Comparison of ENCODE assay signal across 12 mouse cellular contexts in the genomic region with DNA sequence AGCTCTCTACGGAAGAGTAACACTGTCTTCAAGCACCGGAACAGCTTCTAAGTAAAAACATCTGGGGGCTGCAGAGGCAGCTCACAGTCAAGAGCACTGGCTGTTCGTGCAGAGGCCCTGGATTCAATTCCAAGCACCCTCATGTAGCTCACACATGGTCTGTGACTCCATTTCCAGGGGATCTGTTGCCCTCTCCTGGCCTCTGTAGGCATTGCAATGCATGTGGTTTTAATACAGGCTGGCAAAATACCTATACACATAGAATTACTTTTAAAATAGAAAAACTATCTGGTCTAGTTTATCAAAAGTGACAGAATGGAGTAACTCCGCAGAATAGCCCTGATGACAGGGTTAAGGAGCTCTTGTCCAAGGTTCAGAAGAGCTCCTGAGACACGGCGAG. TPM values are rescaled to one million over a fixed set of nuclear protein-coding genes. Genes with fewer than 3 reads are reported as not detected.
DNase-seq lines count a peak whose midpoint lies in the region; ATAC-seq and TF ChIP-seq lines count a peak whose summit lies in the region.
"Had no signal": no experiment of that assay in that cellular context is flagged by ENCODE, and none has a peak within 500 bp of the region (broad histone marks: within the 10 kb centered on the region; RNA-seq: fewer than 3 reads in every experiment).

No protein-coding gene starts in this region.

- WGBS in heart, embryonic 12.5 days: 88% methylated on average over 6 of the region's 6 CpGs

- peak; percentile 17; the same call in 1 of the 2 replicates for TF ChIP-seq CTCF in testis, adult 2 months (IDR thresholded peaks at IDR 0.05; ENCODE audit: control insufficient read depth, insufficient read depth, insufficient replicate concordance, low read depth, low read length)

- no peak overlapping the region for H3K4me2 ChIP-seq in heart, embryonic 12.5 days
- H3K4me2 ChIP-seq: forebrain, embryonic 13.5 days; heart, embryonic 15.5 days had no signal

- H3K9me3 ChIP-seq in heart, embryonic 12.5 days (replicated peaks): peaks cover 6% of the 10 kb centered on the region; the same call in 1 of the 2 replicates
- H3K9me3 ChIP-seq: heart, embryonic 15.5 days had no signal

- H3K4me1 ChIP-seq in heart, embryonic 12.5 days (replicated peaks): no peaks in the 10 kb centered on the region
- H3K4me1 ChIP-seq in testis, adult 2 months (ENCODE audit: control insufficient read depth, insufficient read depth, low read length): no peaks in the 10 kb centered on the region
- H3K4me1 ChIP-seq: forebrain, embryonic 13.5 days; heart, embryonic 15.5 days had no signal

- no peak overlapping the region for H3K4me3 ChIP-seq in heart, embryonic 12.5 days
- H3K4me3 ChIP-seq in testis, adult 2 months (ENCODE audit: control insufficient read depth, low read depth, low read length): no peak overlapping the region
- H3K4me3 ChIP-seq: forebrain, embryonic 13.5 days; heart, embryonic 15.5 days had no signal

- DNase-seq in heart, postnatal 4 days: peak; percentile 24
- no peak for DNase-seq in testis, postnatal 10 days (ENCODE audit: low spot score)
- peak; percentile 38 for DNase-seq in adipocyte (ENCODE audit: low spot score)
- peak; percentile 31 to 42 for DNase-seq in thymus, postnatal 36 days
- DNase-seq in embryo, embryonic 11 days: no peak
- DNase-seq in left cerebral cortex, adult 8-10 months (ENCODE audit: low spot score in 2 of 2): no peak
- DNase-seq: kidney, adult 9 months had no signal

- H3K9ac ChIP-seq in heart, embryonic 12.5 days: no peak overlapping the region
- H3K9ac ChIP-seq: forebrain, embryonic 13.5 days; heart, embryonic 15.5 days had no signal

- no peaks in the 10 kb centered on the region for H3K27me3 ChIP-seq in heart, embryonic 12.5 days (replicated peaks)
- H3K27me3 ChIP-seq in testis, adult 2 months (ENCODE audit: control insufficient read depth, insufficient read depth, low read length): no peaks in the 10 kb centered on the region
- H3K27me3 ChIP-seq: forebrain, embryonic 13.5 days; heart, embryonic 15.5 days had no signal

- TF ChIP-seq POLR2A in testis, adult 2 months (IDR thresholded peaks at IDR 0.05; ENCODE audit: control insufficient read depth, low read depth, low read length): no peak

- no peak overlapping the region for H3K27ac ChIP-seq in heart, embryonic 12.5 days (ENCODE audit: poor library complexity, severe bottlenecking)
- no peak overlapping the region for H3K27ac ChIP-seq in testis, adult 2 months (ENCODE audit: control insufficient read depth, insufficient read depth, low read depth, low read length)
- H3K27ac ChIP-seq: forebrain, embryonic 13.5 days; heart, embryonic 15.5 days had no signal

- no peak for ATAC-seq in heart, embryonic 12.5 days (ENCODE audit: insufficient number of reproducible peaks, low FRiP score)
- ATAC-seq: forebrain, embryonic 13.5 days; midbrain, embryonic 16.5 days had no signal

- H3K36me3 ChIP-seq in heart, embryonic 12.5 days: peaks cover 77% of the 10 kb centered on the region
- H3K36me3 ChIP-seq in testis, adult 2 months (ENCODE audit: control insufficient read depth, insufficient read depth, low read length): peaks cover 2% of the 10 kb centered on the region

RNA-seq across cellular contexts. Expression of gene Katnal1, which starts 49.9 kb away (rescaled TPM):
- 10 to 100 TPM in 1 of 2 experiments, 1 to 10 TPM in 1; 9.6 to 11.0 TPM for total RNA-seq in heart, postnatal 4 days (2021)
- polyA plus RNA-seq in heart, embryonic 12.5 days (2016; fragmentation: Nextera tagmentation; extraction: Ambion mirVana): 17.1 and 19.2 TPM in 2 replicates
- polyA plus RNA-seq in testis, adult 2 months (2012; rRNA removed): 47.1 and 48.3 TPM in 2 replicates
- 10 to 100 TPM; 64.2 to 80.1 (median 70.7) TPM for total RNA-seq in left cerebral cortex, adult 8-10 months (2022)

Comparison
In these comparisons a context has a peak if more than half of its experiments do, and no peak if none do; other contexts are left out.
1. DNase-seq: peak in heart, postnatal 4 days (single experiment), adipocyte (single experiment) and thymus, postnatal 36 days (2 of 2); none in testis, postnatal 10 days (single experiment), embryo, embryonic 11 days (single experiment) and left cerebral cortex, adult 8-10 months (0 of 2).
2. RNA of gene Katnal1, which starts 49.9 kb away (total RNA-seq): 64.2 to 80.1 TPM in left cerebral cortex, adult 8-10 months; 9.6 to 11.0 TPM in heart, postnatal 4 days; every median in the first group is over 4 times any median in the second.